Mouse (Mus musculus) embryonic fibroblast, embryonic 13.5 days (primary cell): ENCODE data around the gene Hdgfl2.

Experiments
- CTCF ChIP-seq: IDR thresholded peaks from 2 replicates; pipeline ENCODE4 v1.5.1; 2011; ENCODE audit warnings: mild to moderate bottlenecking, control low read depth, low read length, moderate library complexity, borderline replicate concordance; ENCODE audit not compliant: insufficient read depth
- POLR2A ChIP-seq: IDR thresholded peaks from 2 replicates; pipeline ENCODE4 v1.6.1; 2011; ENCODE audit warnings: low read depth, mild to moderate bottlenecking, control low read depth, low read length, moderate library complexity

- no peak for TF ChIP-seq CTCF
- no peak for TF ChIP-seq POLR2A
These were observed 47.2 kb upstream of the Hdgfl2 start for GRCm38 (mm10) chr17:56032127-56032733.
